Mouse (Mus musculus): Measurements from ENCODE around the gene Cdc27.
"Not testable (repeated sequence)": the region's sequence is repeated elsewhere in the genome, so short reads cannot be mapped to it uniquely, and the experiment has no call there.

Gene Cdc27

DNA sequence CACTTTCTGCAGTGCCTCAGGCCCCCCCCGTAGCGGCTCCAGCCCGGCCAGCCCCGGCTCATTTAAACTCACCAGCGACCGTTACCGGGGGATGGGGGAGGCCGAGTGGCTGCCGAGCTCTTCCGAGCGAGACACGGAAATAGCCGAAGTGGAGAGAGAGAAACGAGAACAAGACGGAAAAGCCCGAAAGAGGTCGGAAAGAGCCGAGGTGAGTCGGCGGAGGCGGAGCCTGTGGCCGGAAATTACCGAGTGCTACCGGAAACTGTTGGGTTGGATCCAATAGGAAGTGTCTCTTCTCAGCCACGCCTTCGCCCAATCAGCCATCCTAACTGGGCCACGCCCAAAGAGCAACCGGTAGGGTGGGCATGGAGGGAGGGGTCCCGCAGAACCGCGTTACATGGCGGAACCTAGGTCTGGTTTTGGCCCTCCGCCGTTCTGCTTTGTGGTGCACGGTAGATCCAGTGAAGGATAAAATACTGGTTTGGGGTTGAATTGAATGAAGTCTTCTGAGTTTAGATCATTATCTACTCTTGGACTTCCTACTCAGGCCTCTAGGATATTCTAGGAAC is at the start of gene Cdc27, which contains the start of gene Myl4:
TSS of gene Cdc27 (minus strand) at position 215 of the 569 bp plus-strand sequence.
TSS of gene Myl4 (plus strand) at position 258 of the 569 bp plus-strand sequence.
- DNase-seq = peak; percentile 100

DNA sequence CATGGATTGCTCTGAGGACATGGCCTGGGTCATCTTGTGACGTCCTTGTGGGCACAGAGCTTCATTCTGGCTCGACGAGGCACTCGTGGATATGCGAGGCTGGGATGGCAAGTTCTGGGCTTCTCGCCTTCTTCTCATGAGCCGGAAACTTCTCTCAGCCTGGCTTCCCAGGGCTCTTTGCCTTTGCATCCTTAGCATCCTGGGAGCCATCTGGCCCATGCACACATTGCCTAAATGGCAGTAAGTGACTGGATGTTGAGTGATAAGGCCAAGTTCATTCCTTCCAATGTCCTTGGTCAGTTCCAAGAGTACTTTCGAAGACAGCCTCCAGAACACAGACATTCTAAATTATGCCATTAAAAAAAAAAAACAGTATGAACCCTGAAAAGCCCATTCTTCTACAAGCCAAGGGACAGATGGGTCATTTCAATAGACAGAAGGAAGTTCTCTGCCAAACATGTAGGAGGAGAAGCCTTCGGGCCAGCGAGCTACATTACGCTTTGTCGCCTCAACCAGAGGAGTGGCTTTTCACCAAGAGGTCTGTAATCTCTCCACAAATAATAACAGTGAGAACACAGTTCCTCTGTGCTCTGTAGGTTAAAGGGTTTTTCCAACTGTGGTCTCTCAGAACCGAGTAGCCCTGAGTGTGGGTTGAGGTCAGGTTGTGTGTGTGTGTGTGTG is 49.0 kb upstream of the Cdc27 start:
- DNase-seq = no peak

DNA sequence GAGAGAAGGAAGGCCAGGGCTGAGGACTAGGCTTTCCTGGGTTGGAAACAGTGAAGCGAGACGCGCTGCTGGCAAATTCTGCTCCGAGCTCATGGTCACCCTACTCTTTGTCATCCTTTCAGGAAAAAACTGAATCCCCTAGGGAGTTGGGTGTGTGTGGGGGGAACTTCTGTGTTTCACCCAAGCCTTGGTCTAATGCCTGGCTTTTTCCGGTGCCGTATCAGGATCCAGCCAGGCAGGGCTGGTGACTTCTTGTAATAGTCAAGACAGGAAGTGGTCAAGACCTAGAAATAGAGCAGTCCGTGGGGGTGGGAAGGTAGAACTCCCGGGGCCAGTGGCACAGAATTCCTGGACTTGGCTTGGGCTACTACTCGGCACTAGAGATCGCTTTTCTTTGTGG is 45.9 kb upstream of the Cdc27 start:
- DNase-seq = no peak

DNA sequence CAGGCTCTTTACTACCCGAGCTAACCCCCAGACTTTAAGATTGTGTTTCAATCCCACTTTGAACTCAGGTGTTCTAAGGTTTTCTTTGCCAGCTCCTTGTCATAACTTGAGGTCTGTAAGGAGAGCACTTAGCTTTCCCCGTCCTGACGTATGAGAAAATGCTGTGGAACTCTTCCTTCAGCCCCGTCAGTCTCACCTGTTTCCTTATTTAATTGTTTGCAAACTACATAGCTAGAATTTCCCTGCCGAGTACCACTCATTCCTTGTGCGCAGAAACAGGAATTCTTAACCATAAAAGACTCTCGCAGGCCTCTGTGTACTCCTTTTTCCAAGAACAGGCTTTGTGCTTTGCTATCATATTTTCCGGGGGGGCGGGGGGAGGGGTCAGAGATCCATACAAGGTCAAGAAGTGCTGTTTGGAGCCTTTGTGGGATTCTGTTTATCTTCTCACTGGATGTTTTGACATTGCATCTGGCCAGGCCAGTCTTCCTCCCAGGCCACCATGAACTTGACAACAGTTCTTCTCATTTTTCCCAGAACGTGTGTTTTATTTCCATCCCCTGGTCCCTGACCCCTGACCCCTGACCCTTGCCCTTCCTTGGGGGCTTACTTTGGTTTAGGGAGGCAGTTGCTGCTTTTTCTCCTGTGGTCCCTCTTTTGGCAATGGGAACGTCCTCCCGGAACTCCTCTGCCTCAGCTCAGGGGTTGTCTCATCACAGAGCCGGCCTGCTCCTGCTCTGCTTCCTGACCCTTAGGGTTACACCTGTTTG is 41.8 kb upstream of the Cdc27 start:
- no peak for DNase-seq

DNA sequence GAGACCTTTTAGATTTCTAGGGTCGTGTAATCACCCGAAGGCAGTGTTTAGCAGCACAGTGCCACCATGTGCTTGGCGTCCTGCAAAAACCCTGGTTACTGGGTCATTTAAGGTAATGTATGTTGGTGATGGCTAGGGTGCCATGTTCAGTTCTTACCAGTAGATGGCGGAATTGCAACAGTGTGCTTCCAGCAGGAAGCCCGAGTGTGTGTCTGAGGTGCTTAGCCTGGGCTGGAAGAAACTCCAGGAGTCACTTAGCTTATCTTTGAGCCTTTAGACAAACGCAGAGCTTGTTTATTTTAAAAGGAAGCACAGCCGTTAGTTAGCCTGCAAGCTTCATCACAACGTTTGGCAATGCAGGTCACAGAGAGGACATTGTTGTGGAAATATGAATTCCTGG is 39.7 kb upstream of the Cdc27 start:
- DNase-seq = peak; percentile 81

DNA sequence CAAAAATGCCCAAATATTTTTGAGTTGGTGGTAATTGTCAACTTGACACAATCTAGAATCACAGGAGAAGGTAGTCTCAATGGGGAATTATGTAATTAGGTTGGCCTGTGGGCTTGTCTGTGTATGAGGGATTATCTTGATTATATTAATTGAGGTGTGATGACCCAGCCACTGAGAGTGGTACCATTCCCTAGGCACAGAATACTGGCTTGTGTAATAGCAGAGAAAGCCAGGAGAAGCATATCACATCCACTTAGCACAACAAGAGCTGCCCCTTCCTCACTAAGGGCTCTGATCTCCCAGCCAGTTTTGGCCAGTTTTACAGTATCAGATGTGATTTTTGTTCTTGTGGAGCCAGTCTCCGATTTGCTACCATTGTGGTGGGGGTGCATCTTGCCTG is 39.1 kb upstream of the Cdc27 start:
- DNase-seq = no peak

DNA sequence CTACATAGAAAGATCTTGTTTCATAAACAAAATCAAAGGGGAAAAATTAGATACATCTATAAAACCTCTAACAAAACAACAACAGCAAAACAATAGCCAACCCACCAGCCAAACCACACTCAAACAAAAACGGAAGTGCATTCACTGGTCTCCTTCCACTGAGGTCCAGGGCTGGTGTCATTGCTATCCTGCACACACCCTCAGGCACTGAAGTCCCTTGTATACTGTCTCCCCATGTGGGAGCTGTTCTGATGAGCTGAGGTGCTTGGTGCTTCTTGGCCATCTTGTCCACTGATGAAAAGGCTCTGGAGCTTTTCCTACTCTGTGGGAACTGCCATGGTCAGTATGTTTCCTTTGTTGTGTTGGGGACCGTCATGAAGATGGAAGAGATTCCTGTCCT is 38.1 kb upstream of the Cdc27 start:
- DNase-seq = no peak

DNA sequence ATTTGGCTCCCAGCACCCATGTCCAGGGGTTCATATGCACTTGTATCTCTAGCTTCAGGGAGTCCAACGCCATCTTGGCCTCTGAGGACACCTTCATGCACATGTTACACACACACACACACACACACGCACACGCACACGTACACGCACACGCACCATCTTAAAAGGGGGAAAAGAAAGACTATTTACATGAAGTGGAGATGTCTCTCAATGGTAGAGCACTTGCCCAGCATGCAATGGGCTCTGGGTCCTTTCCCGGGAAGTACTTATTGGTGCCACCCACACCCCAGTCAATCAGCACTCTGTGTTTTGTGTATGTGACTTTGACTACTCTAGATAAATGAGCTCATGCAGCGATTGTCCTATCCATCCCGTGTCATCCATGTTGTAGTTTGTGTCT is 37.5 kb upstream of the Cdc27 start:
- DNase-seq = no peak

DNA sequence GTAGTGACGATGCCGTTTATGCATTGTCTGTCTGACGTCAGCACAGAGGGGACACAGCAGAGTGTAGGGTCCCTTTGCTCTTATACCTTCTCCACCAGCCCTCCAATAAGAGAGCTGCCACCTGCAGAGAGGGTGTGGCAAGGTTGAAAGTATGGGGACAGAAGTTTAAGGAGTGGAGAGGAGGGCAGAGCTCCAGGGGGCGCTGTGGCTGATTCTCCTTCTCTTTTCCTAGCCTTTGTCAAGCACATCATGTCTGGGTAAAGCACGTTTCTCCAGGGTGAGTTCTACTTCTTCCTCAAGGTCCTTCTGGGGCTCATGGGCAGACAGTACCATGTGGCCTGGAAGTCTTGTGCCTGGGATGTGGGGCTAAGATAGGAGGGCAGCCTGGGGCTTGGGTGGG is 35.1 kb upstream of the Cdc27 start:
- DNase-seq = no peak

DNA sequence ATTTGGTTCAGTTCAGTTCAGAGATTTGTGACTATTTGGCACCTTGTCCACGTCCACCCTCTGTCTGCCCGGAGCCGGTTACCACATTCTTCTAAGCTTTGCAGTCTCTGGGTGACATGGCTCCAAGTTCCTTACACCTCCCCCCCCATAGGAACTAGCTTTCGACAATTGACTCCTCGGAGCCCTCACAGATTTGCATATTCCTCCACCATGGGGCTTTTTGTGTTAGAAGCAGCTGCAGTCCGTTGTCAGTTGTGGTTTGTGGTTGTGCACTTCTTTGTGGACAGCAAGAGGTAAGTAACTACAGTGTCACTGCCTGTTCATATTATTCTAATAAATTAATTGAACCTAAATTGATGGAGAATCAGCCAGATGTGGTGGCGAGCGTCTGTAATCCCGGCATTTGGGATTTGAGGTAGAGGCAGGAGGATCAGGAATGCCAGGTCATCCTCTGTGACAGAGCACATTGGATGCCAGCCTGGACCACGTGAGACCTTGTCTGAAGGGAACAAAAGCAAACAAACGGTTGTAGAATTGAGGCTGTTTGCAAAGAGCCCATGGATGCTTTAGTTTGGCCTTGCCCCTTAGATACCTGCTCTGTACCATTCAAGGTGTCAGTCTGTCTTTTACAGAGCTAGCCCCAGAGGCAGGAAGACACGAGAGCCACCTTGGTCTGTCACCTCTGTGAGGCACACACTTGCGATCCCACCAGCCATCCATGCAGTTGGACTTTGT is 32.4 kb upstream of the Cdc27 start:
- no peak for DNase-seq

DNA sequence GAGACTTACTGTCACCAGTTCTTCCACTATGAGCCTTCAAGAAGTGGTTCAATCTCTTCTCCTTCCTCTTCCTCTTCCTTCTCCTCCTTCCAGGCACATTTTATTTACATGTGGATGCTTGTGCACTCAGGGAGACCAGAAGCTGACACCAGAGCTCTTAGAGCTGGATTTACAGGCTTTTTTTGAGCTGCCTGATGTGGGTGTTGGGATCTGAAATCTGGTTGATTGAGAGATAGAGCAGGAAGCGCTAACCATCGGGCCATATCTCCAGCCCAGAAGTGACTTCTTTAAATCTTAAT is 31.8 kb upstream of the Cdc27 start:
- DNase-seq = no peak

DNA sequence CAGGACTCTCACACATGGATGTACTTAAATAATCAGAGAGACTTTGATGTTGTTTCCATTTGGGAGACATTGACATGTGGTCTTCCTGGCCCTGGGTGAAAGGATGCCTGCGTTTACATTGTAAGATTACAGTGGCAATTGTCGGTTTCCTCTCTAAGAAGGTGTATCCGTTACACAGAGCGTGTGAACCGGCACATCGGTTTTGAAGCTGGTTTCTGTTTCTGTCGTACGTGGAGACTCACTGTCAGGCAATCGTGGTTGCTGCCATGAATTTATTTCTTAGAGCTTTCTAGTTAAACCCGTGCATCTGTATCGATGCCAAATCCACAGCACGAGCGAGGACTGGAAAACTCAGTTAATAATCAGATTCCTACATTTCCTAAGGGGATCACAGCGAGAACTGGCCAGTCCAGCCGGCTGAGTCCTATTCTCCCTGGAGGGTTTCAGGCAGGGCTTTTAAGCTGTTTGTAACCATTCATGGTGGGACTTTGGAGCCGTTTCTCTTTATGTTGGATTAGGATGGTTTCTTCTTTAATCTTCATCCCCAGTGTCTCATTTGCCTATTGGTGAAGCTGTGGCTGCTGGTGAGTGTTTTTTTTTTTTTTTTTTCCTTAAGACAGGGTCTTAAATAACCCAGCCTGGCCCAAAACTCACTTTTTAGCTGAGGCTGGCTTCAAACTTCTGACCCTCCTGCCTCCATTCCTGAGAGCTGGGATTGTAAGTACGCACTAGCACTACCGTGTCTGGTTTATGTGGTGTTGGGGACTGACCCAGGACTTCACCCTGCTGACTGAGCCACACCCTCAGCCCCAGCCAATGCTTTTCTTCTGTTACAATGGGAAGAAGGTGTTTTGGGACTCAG is 31.3 kb upstream of the Cdc27 start:
- DNase-seq = no peak

DNA sequence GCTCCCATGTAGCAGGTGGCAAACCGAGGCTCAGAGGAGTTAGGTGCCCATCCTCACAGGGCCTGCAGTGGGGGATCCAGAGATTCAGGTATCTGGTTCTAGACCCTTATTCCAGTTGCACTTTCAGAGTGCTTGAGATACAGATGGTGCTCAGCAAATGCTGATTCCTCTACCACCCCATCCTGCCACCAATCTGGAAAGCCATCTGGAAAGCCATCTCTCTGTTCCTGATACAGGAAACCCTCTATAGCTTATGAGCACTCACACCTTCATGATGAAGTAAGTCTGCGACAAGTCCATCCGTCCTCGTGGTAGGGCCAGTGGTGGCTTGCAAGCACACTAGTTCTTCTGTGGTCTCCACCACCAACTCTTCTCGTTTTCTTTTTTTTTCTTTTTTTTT is 30.2 kb upstream of the Cdc27 start:
- no peak for DNase-seq

DNA sequence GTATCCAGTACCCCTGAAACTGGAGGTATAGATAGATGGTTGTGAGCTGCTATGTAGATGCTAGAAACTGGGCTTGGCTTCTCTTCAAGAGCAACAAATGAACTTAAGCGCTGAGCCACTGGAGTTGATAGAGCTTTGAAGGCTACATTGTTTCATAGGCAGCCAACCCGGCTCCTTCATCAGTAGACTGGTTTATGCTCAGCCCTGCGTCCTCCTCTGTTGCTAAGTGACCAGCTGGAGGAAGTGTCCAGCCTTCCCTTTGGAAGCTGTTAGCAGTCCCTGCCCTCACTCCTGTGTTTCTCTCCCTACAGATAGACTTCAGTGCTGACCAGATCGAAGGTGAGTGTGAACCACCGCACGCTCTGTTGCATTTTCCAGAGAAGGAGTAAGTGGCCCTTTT is 29.7 kb upstream of the Cdc27 start:
- DNase-seq = no peak

DNA sequence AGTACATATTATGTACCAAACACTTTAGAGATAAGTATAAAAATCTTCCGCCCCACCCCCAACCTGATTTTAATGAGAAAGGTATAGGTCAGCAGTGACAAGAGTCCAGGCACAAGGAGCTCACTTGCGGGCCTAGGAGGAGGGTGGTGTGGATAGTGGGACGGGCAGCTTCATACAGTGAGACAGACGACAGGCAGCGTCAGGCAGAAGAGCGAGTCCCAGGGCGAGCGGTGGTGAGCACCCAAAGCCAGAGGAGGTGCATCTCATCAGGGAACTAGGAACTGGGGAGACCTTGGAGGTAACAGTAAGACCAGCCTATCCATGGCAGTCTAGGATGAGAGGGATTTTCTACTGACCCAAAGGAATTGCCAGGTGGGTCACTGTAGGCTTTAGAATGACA is 29.2 kb upstream of the Cdc27 start:
- DNase-seq = no peak

DNA sequence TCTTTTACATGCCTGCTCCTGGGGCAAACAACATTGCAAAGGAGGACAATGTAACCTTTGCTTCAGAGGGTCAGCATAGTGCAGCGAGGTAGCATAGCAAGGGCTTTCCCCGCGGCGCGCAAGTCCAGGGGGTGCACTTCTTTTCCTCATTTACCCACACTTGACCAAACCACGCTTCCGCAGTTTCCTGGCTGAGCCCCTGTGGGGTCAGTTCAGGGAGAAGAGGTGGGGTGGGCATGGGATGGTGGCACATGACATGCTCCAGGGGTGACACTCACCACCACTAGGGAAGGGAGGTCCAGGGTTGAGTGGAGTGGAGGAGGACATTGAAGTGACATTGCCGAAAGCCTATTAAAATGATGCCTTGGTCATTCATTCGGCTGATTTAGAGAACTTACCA is 28.7 kb upstream of the Cdc27 start:
- no peak for DNase-seq

DNA sequence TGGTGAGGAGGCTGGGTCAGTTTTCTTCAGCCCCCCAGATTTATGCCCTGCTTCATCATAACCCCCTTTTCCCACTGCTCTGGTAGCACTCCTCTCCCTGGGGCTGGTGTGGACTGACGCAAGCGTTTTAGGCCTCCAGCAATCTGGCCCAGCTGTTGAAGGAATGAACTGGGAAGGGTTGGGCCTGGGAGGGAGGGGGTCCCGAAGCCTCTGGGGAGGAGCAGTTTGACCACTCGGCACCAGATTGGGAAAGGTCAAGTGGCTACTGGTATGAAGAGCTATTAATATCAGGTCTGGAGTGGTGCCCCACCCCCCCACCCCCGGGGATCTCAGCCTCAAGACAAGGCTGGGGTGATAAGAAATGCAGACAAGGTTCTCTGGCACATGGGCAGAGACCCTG is 27.7 kb upstream of the Cdc27 start:
- DNase-seq = no peak

DNA sequence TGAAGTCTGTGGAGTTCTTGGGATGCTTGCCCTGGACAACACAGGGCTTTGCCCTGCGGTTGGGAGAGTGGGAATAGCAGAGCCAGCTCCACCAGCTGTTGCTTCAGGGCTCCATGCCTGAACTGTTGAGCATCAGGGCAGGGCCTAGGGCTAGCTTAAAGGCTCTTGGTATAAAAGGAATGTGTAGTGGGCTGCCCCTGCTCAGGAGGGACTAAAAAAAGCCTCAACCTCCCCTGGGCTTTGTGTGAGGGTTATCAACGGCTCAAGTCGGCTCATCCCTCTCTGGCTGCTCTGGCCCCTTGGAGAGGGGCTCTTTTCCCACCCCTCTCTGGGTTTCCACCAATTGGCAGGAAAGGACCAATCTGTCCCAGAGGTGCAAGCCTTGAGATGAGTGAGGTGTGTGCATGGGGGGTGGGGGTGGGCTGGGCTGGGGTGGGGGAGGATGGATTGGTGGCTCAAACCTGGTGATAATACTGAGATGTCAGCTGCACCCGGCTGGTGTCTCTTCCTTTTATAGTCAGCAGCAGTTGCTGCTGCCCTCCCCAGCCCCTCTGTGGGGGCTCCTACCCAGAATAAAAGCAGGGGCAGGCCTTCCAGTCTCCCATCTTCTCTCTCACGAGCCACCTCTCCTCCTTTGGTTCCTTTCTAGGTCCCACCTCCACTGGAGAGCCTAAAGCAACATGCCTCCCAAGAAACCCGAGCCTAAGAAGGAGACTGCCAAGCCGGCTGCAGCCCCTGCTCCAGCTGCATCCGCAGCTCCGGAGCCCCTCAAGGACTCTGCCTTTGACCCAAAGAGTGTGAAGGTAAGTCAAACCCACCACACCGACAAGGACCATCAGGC is 26.6 kb upstream of the Cdc27 start:
- no peak for DNase-seq

DNA sequence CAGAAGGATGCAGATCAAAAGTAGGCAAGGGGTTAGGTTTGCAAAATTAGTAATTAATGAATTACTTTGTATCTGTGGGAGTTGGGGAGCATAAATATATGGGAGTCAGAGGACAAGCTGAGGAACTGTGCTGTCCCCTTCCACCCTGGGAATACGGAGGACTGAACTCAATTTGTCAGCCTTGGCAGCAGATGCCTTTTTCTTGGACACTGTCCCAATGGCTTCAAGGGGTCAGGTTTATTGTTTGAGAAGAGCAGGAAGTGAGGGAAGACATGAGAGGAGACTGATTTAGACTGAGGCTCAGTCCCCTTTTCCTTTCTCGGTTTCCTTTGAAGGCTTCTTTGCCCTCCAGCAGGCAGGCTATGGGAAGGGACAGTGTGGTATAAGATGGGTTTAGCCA is 22.1 kb upstream of the Cdc27 start:
- no peak for DNase-seq

DNA sequence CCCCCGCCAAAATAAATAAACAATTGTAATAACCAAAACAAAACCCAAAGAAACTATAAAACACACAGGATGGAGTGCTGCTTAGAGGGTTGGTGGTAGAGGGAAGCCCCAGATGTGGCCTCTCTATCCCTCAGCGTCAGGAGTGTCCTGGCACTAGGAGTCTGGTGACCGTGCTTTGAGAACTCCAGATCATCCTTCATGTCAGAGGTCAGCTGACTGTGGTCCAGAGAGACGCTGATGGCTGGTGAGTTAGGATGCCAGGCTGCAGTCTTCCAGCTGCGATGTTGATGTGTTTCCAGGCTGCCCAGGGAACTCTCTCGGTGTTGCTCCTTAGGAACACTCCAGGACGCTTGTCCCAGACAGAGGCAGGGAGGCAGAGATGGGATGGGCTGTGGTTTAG is 21.7 kb upstream of the Cdc27 start:
- DNase-seq = no peak

DNA sequence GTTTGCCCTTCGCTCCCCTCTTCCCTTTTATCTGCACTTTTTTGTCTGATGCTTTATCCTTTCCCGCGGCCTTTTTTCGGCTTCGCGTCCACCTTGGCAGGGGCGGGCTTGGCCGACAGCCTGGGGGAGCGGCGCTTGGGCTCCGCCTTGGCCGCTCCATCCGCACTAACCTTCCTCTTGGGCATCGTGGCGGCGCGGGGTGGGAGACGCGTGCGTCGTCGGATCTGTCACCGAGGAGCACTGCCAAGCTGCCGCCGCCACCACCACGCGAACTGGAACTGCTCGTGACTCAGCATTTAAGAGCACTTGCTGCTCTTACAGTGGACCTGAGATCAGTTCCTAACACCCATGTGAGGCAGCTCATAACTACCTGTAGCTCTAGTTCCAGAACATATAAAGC is 21.0 kb upstream of the Cdc27 start:
- DNase-seq = not testable (repeated sequence)

DNA sequence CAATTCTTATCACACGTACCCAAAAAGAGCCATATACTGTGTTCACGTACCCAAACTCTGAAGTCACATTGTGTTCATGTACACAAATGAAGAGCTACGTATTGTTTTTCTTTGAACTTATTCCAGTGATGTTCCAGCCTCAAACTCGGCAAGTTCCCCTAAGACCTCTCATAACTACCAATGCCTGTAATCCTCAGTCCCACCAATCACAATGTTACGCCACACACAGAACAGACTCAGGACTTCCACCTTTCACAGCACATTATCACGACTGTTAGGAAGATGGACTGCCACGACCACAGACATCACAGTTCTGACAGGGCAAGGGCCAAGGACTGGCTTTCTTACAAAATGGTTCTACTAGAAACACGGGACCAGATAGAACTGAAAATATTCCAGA is 20.1 kb upstream of the Cdc27 start:
- DNase-seq = not testable (repeated sequence)
